Mouse (Mus musculus) B cell, adult 2 months (primary cell): ENCODE measurements around the gene 4930452B06Rik.
"Not testable (repeated sequence)": the region's sequence is repeated elsewhere in the genome, so short reads cannot be mapped to it uniquely, and the experiment has no call there.

Source experiments
- DNase-seq, 2 experiments: peaks; one replicate each; pipeline ENCODE4 v3.0.0; 2022

The 4930452B06Rik gene

GRCm38 (mm10) chr14:8665636-8666411, at the start of gene 4930452B06Rik:
TSS of gene 4930452B06Rik (minus strand) at chr14:8666240.
- DNase-seq = no peak

- no peak for DNase-seq
Measured at GRCm38 (mm10) chr14:8712674-8713073, 46.6 kb upstream of the 4930452B06Rik start.

- no peak for DNase-seq
Measured at GRCm38 (mm10) chr14:8689451-8689850, 23.4 kb upstream of the 4930452B06Rik start.

- DNase-seq = no peak
Measured at GRCm38 (mm10) chr14:8688462-8688861, 22.4 kb upstream of the 4930452B06Rik start.

- no peak for DNase-seq
Measured at GRCm38 (mm10) chr14:8686185-8686584, 20.1 kb upstream of the 4930452B06Rik start.

- DNase-seq = no peak
Measured at GRCm38 (mm10) chr14:8679896-8680295, 13.9 kb upstream of the 4930452B06Rik start.

- no peak for DNase-seq
Measured at GRCm38 (mm10) chr14:8660359-8660758, 5.7 kb downstream of the 4930452B06Rik start.

- DNase-seq = no peak
Measured at GRCm38 (mm10) chr14:8641650-8642279, 24.3 kb downstream of the 4930452B06Rik start.

- DNase-seq = no peak
Measured at GRCm38 (mm10) chr14:8632211-8632610, 33.8 kb downstream of the 4930452B06Rik start.

- DNase-seq = no peak
Measured at GRCm38 (mm10) chr14:8628406-8628805, 37.6 kb downstream of the 4930452B06Rik start.

GRCm38 (mm10) chr14:8627481-8627880, 38.6 kb downstream of the 4930452B06Rik start:
- DNase-seq = no peak

GRCm38 (mm10) chr14:8621164-8621563, 44.9 kb downstream of the 4930452B06Rik start:
- no peak for DNase-seq

GRCm38 (mm10) chr14:8620580-8620979, 45.5 kb downstream of the 4930452B06Rik start:
- DNase-seq = no peak

- no peak for DNase-seq
Measured at GRCm38 (mm10) chr14:8615636-8616035, 50.4 kb downstream of the 4930452B06Rik start.

GRCm38 (mm10) chr14:8614430-8614829, 51.6 kb downstream of the 4930452B06Rik start:
- DNase-seq = not testable (repeated sequence)

GRCm38 (mm10) chr14:8612080-8612479, 54.0 kb downstream of the 4930452B06Rik start:
- DNase-seq = no peak

GRCm38 (mm10) chr14:8610108-8610507, 55.9 kb downstream of the 4930452B06Rik start:
- no peak for DNase-seq

- peak in 1 of 2 experiments; percentile 1 for DNase-seq
Measured at GRCm38 (mm10) chr14:8608559-8609171, 57.4 kb downstream of the 4930452B06Rik start.

GRCm38 (mm10) chr14:8604898-8605297, 61.1 kb downstream of the 4930452B06Rik start:
- DNase-seq = no peak

GRCm38 (mm10) chr14:8585031-8585430, 81.0 kb downstream of the 4930452B06Rik start:
- no peak for DNase-seq

- DNase-seq = not testable (repeated sequence)
Measured at GRCm38 (mm10) chr14:8551006-8551405, 115.0 kb downstream of the 4930452B06Rik start.

GRCm38 (mm10) chr14:8549108-8549507, 116.9 kb downstream of the 4930452B06Rik start:
- no peak for DNase-seq

GRCm38 (mm10) chr14:8536024-8536423, 130.0 kb downstream of the 4930452B06Rik start:
- DNase-seq = no peak

GRCm38 (mm10) chr14:8525232-8525631, 140.8 kb downstream of the 4930452B06Rik start:
- no peak for DNase-seq
